Mouse (Mus musculus) layer of hippocampus, adult 8-10 months (tissue): ENCODE measurements at regions not wholly inside any gene's neighbourhood (a gene's known extent, or its start where the extent isn't known, plus 50 kb on each side); places are given as distances from the start of the nearest gene placed in this dataset.

Experiments used
- DNase-seq, 2 experiments: peaks; one replicate each; pipeline ENCODE4 v3.0.0; 2022; ENCODE audit warnings: low spot score in 2 of 2

- DNase-seq = no peak
Measured at GRCm38 (mm10) chr17:10001071-10001591, 318.5 kb downstream of the Qk start.

GRCm38 (mm10) chr17:9995321-9995720 lies 324.3 kb downstream of the Qk start:
- no peak for DNase-seq

- DNase-seq = no peak
Measured at GRCm38 (mm10) chr17:9990744-9991143, 321.2 kb upstream of the Pabpc6 start.

GRCm38 (mm10) chr17:9981273-9981672 lies 311.8 kb upstream of the Pabpc6 start:
- DNase-seq = no peak

- no peak for DNase-seq
Measured at GRCm38 (mm10) chr17:9976866-9977421, 307.4 kb upstream of the Pabpc6 start.

GRCm38 (mm10) chr17:9975995-9976394 lies 306.5 kb upstream of the Pabpc6 start:
- DNase-seq = no peak

GRCm38 (mm10) chr17:9975153-9975552 lies 305.6 kb upstream of the Pabpc6 start:
- no peak for DNase-seq

GRCm38 (mm10) chr17:9967988-9968387 lies 298.5 kb upstream of the Pabpc6 start:
- DNase-seq = no peak

- no peak for DNase-seq
Measured at GRCm38 (mm10) chr17:9962893-9963436, 293.4 kb upstream of the Pabpc6 start.

- DNase-seq = no peak
Measured at GRCm38 (mm10) chr17:9948985-9949667, 279.6 kb upstream of the Pabpc6 start.

GRCm38 (mm10) chr17:9947609-9948008 lies 278.1 kb upstream of the Pabpc6 start:
- no peak for DNase-seq

GRCm38 (mm10) chr17:9944513-9944912 lies 275.0 kb upstream of the Pabpc6 start:
- no peak for DNase-seq

- no peak for DNase-seq
Measured at GRCm38 (mm10) chr17:9942171-9942570, 272.7 kb upstream of the Pabpc6 start.

- DNase-seq = no peak
Measured at GRCm38 (mm10) chr17:9939576-9939975, 270.1 kb upstream of the Pabpc6 start.

- DNase-seq = no peak
Measured at GRCm38 (mm10) chr17:9938426-9938825, 268.9 kb upstream of the Pabpc6 start.

- DNase-seq = no peak
Measured at GRCm38 (mm10) chr17:9937211-9937610, 267.7 kb upstream of the Pabpc6 start.

- DNase-seq = no peak
Measured at GRCm38 (mm10) chr17:9932186-9932585, 262.7 kb upstream of the Pabpc6 start.

- no peak for DNase-seq
Measured at GRCm38 (mm10) chr17:9931526-9931925, 262.0 kb upstream of the Pabpc6 start.

GRCm38 (mm10) chr17:9929448-9930088 lies 260.1 kb upstream of the Pabpc6 start:
- DNase-seq = no peak

- DNase-seq = no peak
Measured at GRCm38 (mm10) chr17:9927724-9928123, 258.2 kb upstream of the Pabpc6 start.

GRCm38 (mm10) chr17:9926308-9926707 lies 256.8 kb upstream of the Pabpc6 start:
- no peak for DNase-seq

- no peak for DNase-seq
Measured at GRCm38 (mm10) chr17:9921326-9921725, 251.8 kb upstream of the Pabpc6 start.
